Mouse (Mus musculus): ENCODE data around the gene Mpped2. TPM values are rescaled to one million over a fixed set of nuclear protein-coding genes. Genes with fewer than 3 reads are reported as not detected.

Gene Mpped2
- total RNA-seq, 1 experiment = 3.3 TPM

DNA sequence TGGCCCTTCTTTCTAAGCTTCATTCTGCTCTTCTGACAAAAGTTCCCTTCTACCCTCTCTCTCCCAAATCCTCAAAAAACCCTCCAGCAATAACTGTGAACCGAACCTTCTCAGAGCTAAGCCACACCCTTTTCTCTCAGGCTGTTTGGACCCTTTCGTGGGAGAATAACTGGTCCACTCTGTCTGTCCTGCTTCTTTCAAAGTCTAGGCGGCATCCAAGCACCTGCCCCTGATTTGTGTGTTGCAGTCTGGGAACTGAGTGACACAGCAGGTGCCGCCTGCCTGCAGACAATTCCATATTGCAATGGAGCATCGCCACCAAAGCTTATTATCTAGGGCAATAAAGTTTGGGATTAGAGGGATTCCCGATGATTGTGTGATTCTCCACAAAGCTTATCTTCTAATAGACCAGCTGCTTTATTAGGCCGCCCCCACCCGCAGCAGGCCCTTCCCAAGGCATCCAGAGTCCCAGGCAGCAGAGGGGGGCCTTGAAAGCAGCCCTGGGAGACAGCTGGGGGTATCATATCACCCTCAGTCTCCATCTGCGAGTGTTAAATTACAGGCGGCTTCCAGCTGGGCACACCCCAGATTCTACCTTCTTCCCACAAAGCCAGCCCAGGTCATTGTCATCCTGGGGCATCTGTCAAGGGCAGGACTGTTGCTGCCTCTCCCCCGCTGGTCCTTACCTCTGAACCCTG is 202.4 kb downstream of the Mpped2 start:
- no peak for DNase-seq (ENCODE audit: low read depth, low spot score)
- Histone ChIP-seq H3K9ac (ENCODE audit: insufficient read depth, low read depth, low read length, poor library complexity, severe bottlenecking) (no peak overlapping the region), H3K27ac (ENCODE audit: insufficient read depth, low read depth, low read length, poor library complexity, severe bottlenecking) (no peak overlapping the region), H3K4me3 (ENCODE audit: insufficient read depth in 1 of 2, low read depth in 1 of 2, low read length in 2 of 2, poor library complexity in 1 of 2, severe bottlenecking in 1 of 2) (no peak overlapping the region), H3K36me3 (ENCODE audit: control insufficient read depth, insufficient read depth, low read length, poor library complexity, severe bottlenecking) (no peaks in the 10 kb centered on the region), H3K9me3 (ENCODE audit: control insufficient read depth, insufficient read depth, low read depth, low read length) (no peaks in the 10 kb centered on the region), H3K4me1 (ENCODE audit: control insufficient read depth in 2 of 2, insufficient read depth in 2 of 2, low read length in 2 of 2, poor library complexity in 1 of 2) (peaks cover 0 to 10% of the 10 kb centered on the region in 2 experiments; a peak in 2 of 4 replicates)
- TF ChIP-seq HCFC1 (IDR thresholded peaks at IDR 0.05; ENCODE audit: borderline replicate concordance, insufficient read depth, low read length) (no peak), MAFK (IDR thresholded peaks at IDR 0.05; ENCODE audit: insufficient read depth, low read depth, low read length) (no peak), ZNF384 (IDR thresholded peaks at IDR 0.05; ENCODE audit: low read depth, low read length) (no peak), ZC3H11A (IDR thresholded peaks at IDR 0.05; ENCODE audit: borderline replicate concordance, low read depth, low read length) (no peak), CHD2 (IDR thresholded peaks at IDR 0.05; ENCODE audit: low read depth, low read length) (no peak)
- in situ Hi-C loops (cut with MboI; ENCODE audit: low sequenced_read_pairs in 2 of 2, unreplicated experiment in 2 of 2) = no loop called here

DNA sequence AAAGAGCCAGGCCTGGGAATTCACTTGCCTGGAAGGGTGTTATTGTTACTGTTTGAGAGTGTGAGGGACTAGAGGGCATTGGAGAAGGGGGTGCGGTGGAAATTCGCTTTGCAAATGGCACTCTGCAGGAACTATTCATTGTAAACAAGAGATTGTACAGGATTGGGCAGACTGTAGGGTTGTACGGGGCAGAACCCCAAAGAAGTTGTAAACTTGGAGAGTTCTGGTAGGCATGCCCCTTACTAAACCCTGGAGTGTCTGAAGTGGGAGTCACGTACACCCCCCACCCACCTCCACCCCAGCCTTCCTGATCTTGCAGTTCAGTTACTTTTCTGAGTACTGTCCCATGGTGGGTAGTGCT is 202.9 kb downstream of the Mpped2 start:
- Histone ChIP-seq H3K4me1 (ENCODE audit: control insufficient read depth in 2 of 2, insufficient read depth in 2 of 2, low read length in 2 of 2, poor library complexity in 1 of 2) (peaks cover 0 to 10% of the 10 kb centered on the region in 2 experiments; a peak in 2 of 4 replicates), H3K9me3 (ENCODE audit: control insufficient read depth, insufficient read depth, low read depth, low read length) (no peaks in the 10 kb centered on the region), H3K4me3 (ENCODE audit: insufficient read depth in 1 of 2, low read depth in 1 of 2, low read length in 2 of 2, poor library complexity in 1 of 2, severe bottlenecking in 1 of 2) (no peak overlapping the region), H3K9ac (ENCODE audit: insufficient read depth, low read depth, low read length, poor library complexity, severe bottlenecking) (no peak overlapping the region), H3K36me3 (ENCODE audit: control insufficient read depth, insufficient read depth, low read length, poor library complexity, severe bottlenecking) (no peaks in the 10 kb centered on the region), H3K27ac (ENCODE audit: insufficient read depth, low read depth, low read length, poor library complexity, severe bottlenecking) (no peak overlapping the region)
- in situ Hi-C loops (cut with MboI; ENCODE audit: low sequenced_read_pairs in 2 of 2, unreplicated experiment in 2 of 2) = no loop called here
- TF ChIP-seq MAFK (IDR thresholded peaks at IDR 0.05; ENCODE audit: insufficient read depth, low read depth, low read length) = no peak
- TF ChIP-seq ZNF384 (IDR thresholded peaks at IDR 0.05; ENCODE audit: low read depth, low read length) = no peak
- TF ChIP-seq ZC3H11A (IDR thresholded peaks at IDR 0.05; ENCODE audit: borderline replicate concordance, low read depth, low read length) = no peak
- TF ChIP-seq HCFC1 (IDR thresholded peaks at IDR 0.05; ENCODE audit: borderline replicate concordance, insufficient read depth, low read length) = no peak
- DNase-seq (ENCODE audit: low read depth, low spot score) = no peak

GRCm38 (mm10) chr2:106911951-106912480 is 218.9 kb downstream of the Mpped2 start:
- in situ Hi-C loops (cut with MboI; ENCODE audit: low sequenced_read_pairs in 2 of 2, unreplicated experiment in 2 of 2) = no loop called here
- DNase-seq (ENCODE audit: low read depth, low spot score) = no peak

More at GRCm38 (mm10) chr2:106911951-106912480, 218.9 kb downstream of the Mpped2 start:
- Histone ChIP-seq H3K9ac (ENCODE audit: insufficient read depth, low read depth, low read length, poor library complexity, severe bottlenecking) (no peak overlapping the region), H3K36me3 (ENCODE audit: control insufficient read depth, insufficient read depth, low read length, poor library complexity, severe bottlenecking) (no peaks in the 10 kb centered on the region), H3K9me3 (ENCODE audit: control insufficient read depth, insufficient read depth, low read depth, low read length) (no peaks in the 10 kb centered on the region), H3K27ac (ENCODE audit: insufficient read depth, low read depth, low read length, poor library complexity, severe bottlenecking) (no peak overlapping the region), H3K4me3 (ENCODE audit: insufficient read depth in 1 of 2, low read depth in 1 of 2, low read length in 2 of 2, poor library complexity in 1 of 2, severe bottlenecking in 1 of 2) (no peak overlapping the region), H3K4me1 (ENCODE audit: control insufficient read depth in 2 of 2, insufficient read depth in 2 of 2, low read length in 2 of 2, poor library complexity in 1 of 2) (peaks cover 0 to 1% of the 10 kb centered on the region in 2 experiments; a peak in 1 of 4 replicates)
- TF ChIP-seq ZC3H11A (IDR thresholded peaks at IDR 0.05; ENCODE audit: borderline replicate concordance, low read depth, low read length) = no peak
- no peak for TF ChIP-seq HCFC1 (IDR thresholded peaks at IDR 0.05; ENCODE audit: borderline replicate concordance, insufficient read depth, low read length)
- no peak for TF ChIP-seq ZNF384 (IDR thresholded peaks at IDR 0.05; ENCODE audit: low read depth, low read length)
- no peak for TF ChIP-seq MAFK (IDR thresholded peaks at IDR 0.05; ENCODE audit: insufficient read depth, low read depth, low read length)
- TF ChIP-seq CHD2 (IDR thresholded peaks at IDR 0.05; ENCODE audit: low read depth, low read length) = no peak

Data from ES-E14 (cell line).